Mouse (Mus musculus) hindbrain, embryonic 16.5 days (tissue): ENCODE results near the gene Tril. TPM values are rescaled to one million over a fixed set of nuclear protein-coding genes. Genes with fewer than 3 reads are reported as not detected.

Source experiments
- ATAC-seq: fragments of 200-750 bp; cut with Nextera tagmentation; 2 replicates; pipeline ENCODE4 v1.8.0; 2017; ENCODE audit warnings: moderate TSS enrichment, moderate library complexity
- H3K27ac ChIP-seq: fragments of 300-500 bp; sonication (generic); 2 replicates; pipeline ENCODE4 v1.5.1; 2014; ENCODE audit warnings: low read depth, mild to moderate bottlenecking, control low read depth, low read length, moderate library complexity
- H3K27me3 ChIP-seq: fragments of 300-500 bp; sonication (generic); replicated peaks from 2 replicates; pipeline ENCODE4 v1.6.1; 2014; ENCODE audit warnings: low read length; ENCODE audit not compliant: control insufficient read depth, insufficient read depth
- H3K36me3 ChIP-seq: fragments of 300-500 bp; sonication (generic); 2 replicates; pipeline ENCODE4 v1.6.1; 2014; ENCODE audit warnings: mild to moderate bottlenecking, low read length, moderate library complexity, mixed read lengths; ENCODE audit not compliant: control insufficient read depth, insufficient read depth
- H3K4me1 ChIP-seq: fragments of 300-500 bp; sonication (generic); 2 replicates; pipeline ENCODE4 v1.6.1; 2014; ENCODE audit warnings: low read depth, low read length; ENCODE audit not compliant: control insufficient read depth, insufficient read depth
- H3K4me2 ChIP-seq: fragments of 300-500 bp; sonication (generic); 2 replicates; pipeline ENCODE4 v1.6.1; 2014; ENCODE audit warnings: mild to moderate bottlenecking, low read length, control low read depth, moderate library complexity
- H3K4me3 ChIP-seq: fragments of 300-500 bp; sonication (generic); 2 replicates; pipeline ENCODE4 v1.5.1; 2014; ENCODE audit warnings: mild to moderate bottlenecking, low read length, control low read depth, moderate library complexity
- H3K9ac ChIP-seq: fragments of 300-500 bp; sonication (generic); 2 replicates; pipeline ENCODE4 v1.6.1; 2014; ENCODE audit warnings: low read depth, mild to moderate bottlenecking, control low read depth, low read length, moderate library complexity
- H3K9me3 ChIP-seq: fragments of 300-500 bp; sonication (generic); 2 replicates; pipeline ENCODE4 v1.6.1; 2014; ENCODE audit warnings: mild to moderate bottlenecking, low read length, moderate library complexity; ENCODE audit not compliant: control insufficient read depth
- WGBS: fragments of 180-500 bp; shearing (Covaris S2); extraction: QIAGEN DNeasy Blood & Tissue Kit; methylation state at CpG from one replicate; pipeline ENCODE4 v1.1.7; 2014; 5-methylcytosine and 5-hydroxymethylcytosine counted together
- polyA plus RNA-seq: library from polyadenylated mRNA; unstranded; fragments of >200 nt; fragmentation: Nextera tagmentation; extraction: Ambion mirVana; gene quantifications from 2 replicates; pipeline ENCODE4 v1.2.1, GENCODE M21; 2015

Gene Tril
- polyA plus RNA-seq: 21.4 and 21.7 TPM in 2 replicates

DNA sequence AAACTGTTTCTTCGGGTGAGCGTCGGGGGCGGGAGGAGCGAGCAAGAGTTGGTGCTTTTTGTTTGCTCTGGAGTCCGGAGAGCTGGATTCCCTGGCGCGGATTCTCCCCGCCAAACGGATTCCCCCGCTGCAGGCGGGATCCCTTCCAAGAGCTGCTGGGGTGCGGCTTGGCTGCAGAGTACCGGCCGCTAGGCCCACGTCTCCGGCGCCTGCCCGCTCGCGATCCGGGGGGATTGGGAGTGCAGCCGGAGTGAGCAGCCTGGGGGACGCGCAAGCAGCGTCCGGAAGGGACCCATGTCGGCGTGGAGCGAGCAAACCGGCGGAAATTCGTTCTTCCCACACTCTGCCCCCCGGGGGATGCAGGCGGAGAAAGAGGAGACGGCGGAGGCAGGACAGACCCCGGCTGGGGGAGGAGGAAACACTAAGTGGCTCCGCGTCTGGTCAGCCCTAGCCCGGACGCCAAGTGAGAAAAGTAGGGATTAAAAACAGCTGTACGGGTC lies at the start of gene Tril:
Gene Tril, minus strand, starts transcription at position 345 of the 500 bp plus-strand sequence.
- no peaks in the 10 kb centered on the region for H3K9me3 ChIP-seq
- ATAC-seq: peak; percentile 66
- peak within 1 kb of the TSS; percentile 68 for H3K9ac ChIP-seq
- H3K27me3 ChIP-seq: peaks cover 8% of the 10 kb centered on the region; the same call in 1 of the 2 replicates
- under 1% methylated on average over 43 of the region's 43 CpGs for WGBS
- H3K4me1 ChIP-seq: peaks cover 24% of the 10 kb centered on the region
- H3K36me3 ChIP-seq: no peaks in the 10 kb centered on the region
- peak within 1 kb of the TSS; percentile 92 for H3K4me2 ChIP-seq
- peak within 1 kb of the TSS; percentile 88 for H3K27ac ChIP-seq
- peak within 1 kb of the TSS; percentile 59 for H3K4me3 ChIP-seq

DNA sequence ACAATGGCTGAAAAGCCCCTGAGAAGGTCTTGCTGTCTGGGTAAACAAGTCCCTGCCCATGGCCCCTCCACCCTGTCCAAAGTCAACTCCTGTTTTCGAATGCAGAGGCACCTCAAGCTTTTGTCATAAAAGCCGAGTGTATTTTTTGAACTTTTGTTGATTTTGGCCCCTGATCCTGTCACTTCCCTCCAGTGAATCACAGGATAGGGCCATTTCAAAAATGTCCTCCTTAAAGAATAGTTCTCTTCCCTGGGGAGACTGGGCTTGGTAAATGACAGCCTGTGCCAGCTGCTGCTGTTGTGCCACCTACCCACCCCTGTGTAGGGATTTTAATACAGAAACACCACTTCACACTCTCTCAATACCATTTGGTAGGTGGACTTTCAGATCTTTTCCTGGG lies 42.4 kb upstream of the Tril start:
- Histone ChIP-seq H3K9ac (no peak overlapping the region), H3K4me3 (no peak overlapping the region), H3K4me1 (no peaks in the 10 kb centered on the region), H3K27ac (no peak overlapping the region), H3K27me3 (no peaks in the 10 kb centered on the region), H3K9me3 (no peaks in the 10 kb centered on the region), H3K4me2 (no peak overlapping the region), H3K36me3 (no peaks in the 10 kb centered on the region)
- no peak for ATAC-seq
- 58% methylated on average over 2 of the region's 2 CpGs for WGBS

DNA sequence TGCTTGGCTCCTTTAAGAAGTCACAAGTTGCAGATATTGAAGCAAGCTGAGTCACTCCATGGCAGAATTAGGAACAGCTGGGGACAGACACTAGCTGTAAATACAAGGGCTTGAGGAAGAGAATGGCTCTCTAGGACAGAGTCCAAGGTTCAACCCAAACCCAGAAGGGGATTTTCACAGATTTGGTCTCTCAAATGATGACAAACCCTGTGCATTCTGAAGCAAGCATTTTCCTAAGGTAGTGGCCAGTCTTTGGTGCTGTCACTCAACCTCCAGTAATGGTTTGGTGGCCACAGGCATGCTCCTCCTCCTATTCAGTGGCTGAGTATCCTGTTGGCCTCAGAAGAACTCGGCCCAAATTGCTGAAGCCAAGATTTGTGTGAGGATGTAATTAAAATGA lies 38.5 kb upstream of the Tril start:
- Histone ChIP-seq H3K4me2 (no peak overlapping the region), H3K4me1 (peaks cover 2% of the 10 kb centered on the region), H3K9ac (no peak overlapping the region), H3K27me3 (no peaks in the 10 kb centered on the region), H3K27ac (no peak overlapping the region), H3K9me3 (no peaks in the 10 kb centered on the region), H3K4me3 (no peak overlapping the region), H3K36me3 (no peaks in the 10 kb centered on the region)
- 50% methylated on average over 1 of the region's 1 CpGs for WGBS
- ATAC-seq: no peak

DNA sequence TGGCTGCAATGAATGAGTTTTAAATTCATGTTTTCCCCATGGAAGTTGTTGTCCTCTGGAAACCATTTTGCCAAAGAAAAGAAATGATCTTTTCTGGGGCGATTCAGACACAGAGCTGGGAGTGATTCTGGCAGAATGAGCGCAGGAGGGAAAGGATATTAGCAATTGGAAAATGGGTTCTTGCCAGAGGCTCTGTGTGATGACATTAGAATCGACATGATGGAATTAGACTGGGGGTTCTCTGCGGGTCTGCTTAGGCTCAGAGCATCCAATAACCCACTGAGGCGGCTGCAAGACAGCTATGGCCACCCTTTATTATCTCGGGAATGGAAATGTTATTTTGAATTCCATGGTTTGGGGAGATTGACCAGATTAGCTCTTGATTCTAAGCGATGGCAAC lies 37.2 kb upstream of the Tril start:
- H3K27ac ChIP-seq: no peak overlapping the region
- no peak overlapping the region for H3K4me3 ChIP-seq
- H3K9me3 ChIP-seq: no peaks in the 10 kb centered on the region
- no peaks in the 10 kb centered on the region for H3K27me3 ChIP-seq
- H3K9ac ChIP-seq: no peak overlapping the region
- no peak for ATAC-seq
- no peaks in the 10 kb centered on the region for H3K36me3 ChIP-seq
- H3K4me1 ChIP-seq: peaks cover 2% of the 10 kb centered on the region
- H3K4me2 ChIP-seq: no peak overlapping the region
- WGBS: 50% methylated on average over 7 of the region's 7 CpGs

DNA sequence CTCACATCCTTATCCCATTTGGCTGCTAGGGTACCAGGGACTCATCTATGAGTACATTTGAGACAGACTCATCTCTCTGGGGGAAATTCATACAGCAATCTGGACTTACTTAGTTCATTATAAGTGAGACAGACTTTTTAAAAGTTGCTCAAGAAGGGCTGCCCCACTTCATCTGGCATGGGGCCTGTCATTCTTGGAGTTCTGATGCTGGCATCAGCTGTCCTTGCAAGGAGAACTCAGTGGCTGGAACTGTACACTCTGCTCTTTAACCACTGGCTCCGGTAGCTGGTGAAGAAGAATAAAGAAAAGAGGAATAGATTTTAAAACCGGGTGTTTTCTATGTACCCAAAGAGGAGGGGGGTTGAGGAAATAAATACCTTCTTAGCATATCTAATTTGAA lies 36.1 kb upstream of the Tril start:
- H3K4me2 ChIP-seq: no peak overlapping the region
- no peak overlapping the region for H3K9ac ChIP-seq
- H3K27me3 ChIP-seq: no peaks in the 10 kb centered on the region
- no peak overlapping the region for H3K27ac ChIP-seq
- no peak overlapping the region for H3K4me3 ChIP-seq
- H3K9me3 ChIP-seq: no peaks in the 10 kb centered on the region
- peaks cover 2% of the 10 kb centered on the region for H3K4me1 ChIP-seq
- 77% methylated on average over 2 of the region's 2 CpGs for WGBS
- no peak for ATAC-seq
- no peaks in the 10 kb centered on the region for H3K36me3 ChIP-seq

DNA sequence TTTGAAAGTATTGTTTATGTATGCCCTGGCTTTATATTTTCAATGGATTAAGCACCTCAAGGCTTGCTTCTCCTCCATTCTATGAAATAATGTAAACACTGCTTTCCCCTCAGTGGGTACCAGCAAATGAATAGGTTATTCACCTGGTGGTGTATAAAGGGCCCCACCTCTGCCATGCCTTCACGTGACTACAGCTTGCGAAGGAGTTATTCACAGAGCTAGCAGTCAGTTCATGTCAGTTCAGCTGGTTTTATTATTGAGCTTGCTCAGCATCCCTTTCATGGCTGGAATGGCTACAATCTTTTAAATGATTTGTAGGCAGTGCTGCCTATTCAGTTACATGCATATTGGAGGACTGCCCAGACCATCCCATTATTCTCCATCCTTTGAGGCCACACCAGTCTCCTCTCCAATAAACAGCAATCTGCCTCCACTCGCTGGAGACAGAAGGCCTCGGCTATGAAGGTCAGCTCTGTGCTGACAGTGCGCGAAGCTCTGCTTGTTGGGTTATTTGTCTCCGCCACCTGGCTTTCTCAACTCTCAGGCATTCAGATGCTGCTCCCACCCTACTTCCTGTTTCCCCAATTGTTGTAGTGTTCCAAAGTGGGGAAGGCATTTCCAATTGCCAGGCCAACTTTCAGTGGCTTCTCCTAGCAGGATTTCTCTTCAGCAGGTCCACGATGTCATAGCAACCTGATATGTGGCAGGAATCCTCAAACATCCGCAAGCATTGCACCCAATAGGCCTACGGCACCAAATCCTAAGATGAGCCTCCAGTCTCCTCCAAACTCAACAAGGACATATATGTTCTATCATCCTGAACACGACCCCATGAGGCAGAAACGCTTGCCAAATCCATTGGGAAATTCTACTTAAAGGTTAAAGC lies 34.6 kb upstream of the Tril start:
- no peak overlapping the region for H3K9ac ChIP-seq
- peak overlapping the region; percentile 70 for H3K27ac ChIP-seq
- H3K4me1 ChIP-seq: peaks cover 2% of the 10 kb centered on the region
- no peak overlapping the region for H3K4me2 ChIP-seq
- H3K36me3 ChIP-seq: no peaks in the 10 kb centered on the region
- H3K27me3 ChIP-seq: no peaks in the 10 kb centered on the region
- ATAC-seq: peak; percentile 92
- 53% methylated on average over 12 of the region's 12 CpGs for WGBS
- no peak overlapping the region for H3K4me3 ChIP-seq
- no peaks in the 10 kb centered on the region for H3K9me3 ChIP-seq

DNA sequence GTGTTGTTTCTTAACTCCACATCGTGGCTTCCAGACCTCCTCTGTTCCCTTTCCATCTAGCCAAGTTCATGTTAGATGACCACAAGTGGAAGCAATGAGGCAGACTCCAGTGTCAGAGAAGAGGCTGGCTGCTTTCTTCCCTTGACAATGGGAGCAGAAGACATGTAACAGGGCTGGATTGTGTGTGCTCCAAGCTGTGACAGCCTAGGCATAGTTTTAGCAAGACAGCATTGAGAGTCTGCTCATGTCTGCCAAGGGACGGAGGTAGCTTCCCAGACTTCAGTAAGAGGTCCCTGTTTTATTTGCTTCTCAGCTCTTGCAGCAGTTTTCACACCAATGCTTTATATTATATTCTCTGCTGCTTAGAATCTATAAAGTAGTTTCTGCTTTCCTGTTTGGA lies 33.6 kb upstream of the Tril start:
- H3K4me1 ChIP-seq: peaks cover 2% of the 10 kb centered on the region
- no peak for ATAC-seq
- no peaks in the 10 kb centered on the region for H3K27me3 ChIP-seq
- H3K9ac ChIP-seq: no peak overlapping the region
- H3K36me3 ChIP-seq: no peaks in the 10 kb centered on the region
- H3K9me3 ChIP-seq: no peaks in the 10 kb centered on the region
- WGBS: 72% methylated on average over 2 of the region's 2 CpGs
- H3K4me3 ChIP-seq: no peak overlapping the region
- no peak overlapping the region for H3K4me2 ChIP-seq
- peak overlapping the region; percentile 44; the same call in 1 of the 2 replicates for H3K27ac ChIP-seq

DNA sequence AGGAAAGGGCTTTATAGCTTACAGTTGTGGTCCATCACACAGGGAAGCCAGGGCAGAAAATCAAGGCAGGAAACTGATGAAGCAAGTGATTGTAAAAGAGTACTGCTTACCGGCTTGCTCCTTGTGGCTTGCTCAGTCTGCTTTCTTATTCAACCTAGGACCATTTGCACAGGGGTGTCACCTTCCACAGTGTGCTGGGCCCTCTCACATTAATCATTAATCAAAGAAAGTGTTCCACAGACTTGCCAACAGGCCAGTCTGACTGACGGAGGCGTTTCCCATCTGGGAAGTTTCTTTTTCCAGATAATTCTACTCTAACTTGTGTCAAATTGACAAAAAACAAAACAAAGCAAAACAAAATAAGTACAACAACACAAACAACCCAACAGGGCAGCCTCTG lies 32.9 kb upstream of the Tril start:
- no peak overlapping the region for H3K4me2 ChIP-seq
- H3K36me3 ChIP-seq: no peaks in the 10 kb centered on the region
- H3K4me1 ChIP-seq: peaks cover 2% of the 10 kb centered on the region
- ATAC-seq: no peak
- peak overlapping the region; percentile 44; the same call in 1 of the 2 replicates for H3K27ac ChIP-seq
- no peaks in the 10 kb centered on the region for H3K27me3 ChIP-seq
- no peak overlapping the region for H3K9ac ChIP-seq
- no peak overlapping the region for H3K4me3 ChIP-seq
- 62% methylated on average over 3 of the region's 3 CpGs for WGBS
- H3K9me3 ChIP-seq: no peaks in the 10 kb centered on the region

DNA sequence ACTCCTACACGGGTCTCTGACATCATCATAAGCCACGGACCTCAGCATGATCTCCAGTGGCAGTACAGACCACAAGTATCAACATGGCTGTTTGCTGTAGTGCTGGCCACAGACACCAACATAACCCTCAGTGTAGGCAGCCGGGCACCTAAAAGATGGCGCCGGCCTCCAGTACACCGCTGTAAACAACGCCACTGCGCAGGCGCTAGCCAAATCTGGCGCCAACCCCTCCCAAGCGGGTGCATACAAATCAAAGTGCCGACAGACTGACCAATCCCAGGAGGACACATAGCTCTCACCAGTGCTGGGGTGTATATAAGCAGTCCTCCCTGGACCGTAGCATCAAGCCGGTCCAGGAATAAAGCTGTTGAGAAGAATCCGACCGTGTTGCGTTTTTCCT lies 24.0 kb upstream of the Tril start:
- 95% methylated on average over 17 of the region's 17 CpGs for WGBS
- no peak for ATAC-seq
- no peaks in the 10 kb centered on the region for H3K4me1 ChIP-seq
- no peaks in the 10 kb centered on the region for H3K36me3 ChIP-seq
- H3K4me2 ChIP-seq: no peak overlapping the region
- H3K27me3 ChIP-seq: no peaks in the 10 kb centered on the region
- H3K4me3 ChIP-seq: no peak overlapping the region
- no peak overlapping the region for H3K9ac ChIP-seq
- H3K27ac ChIP-seq: no peak overlapping the region
- no peaks in the 10 kb centered on the region for H3K9me3 ChIP-seq
